Mouse (Mus musculus): ENCODE measurements around the gene Ildr1. TPM values are rescaled to one million over a fixed set of nuclear protein-coding genes. Genes with fewer than 3 reads are reported as not detected.
A peak's percentile ranks its signal among the peaks of the same experiment; 100 is the strongest.

The Ildr1 gene
- total RNA-seq, 2 experiments from 2014 or later: 0.26 TPM; not detected in 1

- ATAC-seq (ENCODE audit: poor library complexity, severe bottlenecking): no peak
These were observed 3.6 kb downstream of the Ildr1 start for GRCm38 (mm10) chr16:36697331-36697730.

GRCm38 (mm10) chr16:36700484-36700883 is 6.7 kb downstream of the Ildr1 start:
- ATAC-seq (ENCODE audit: poor library complexity, severe bottlenecking): no peak

GRCm38 (mm10) chr16:36707702-36708423 is 14.1 kb downstream of the Ildr1 start:
- ATAC-seq (ENCODE audit: poor library complexity, severe bottlenecking): no peak

GRCm38 (mm10) chr16:36708751-36709150 is 15.0 kb downstream of the Ildr1 start:
- ATAC-seq (ENCODE audit: poor library complexity, severe bottlenecking): no peak

- peak; percentile 45 for ATAC-seq (ENCODE audit: poor library complexity, severe bottlenecking)
These were observed 15.6 kb downstream of the Ildr1 start for GRCm38 (mm10) chr16:36709405-36709804.

- no peak for ATAC-seq (ENCODE audit: poor library complexity, severe bottlenecking)
These were observed 17.0 kb downstream of the Ildr1 start for GRCm38 (mm10) chr16:36710794-36711193.

GRCm38 (mm10) chr16:36711760-36712159 is 18.0 kb downstream of the Ildr1 start:
- peak; percentile 83 for ATAC-seq (ENCODE audit: poor library complexity, severe bottlenecking)

GRCm38 (mm10) chr16:36717481-36717880 is 23.7 kb downstream of the Ildr1 start:
- ATAC-seq (ENCODE audit: poor library complexity, severe bottlenecking): peak; percentile 87

DNA sequence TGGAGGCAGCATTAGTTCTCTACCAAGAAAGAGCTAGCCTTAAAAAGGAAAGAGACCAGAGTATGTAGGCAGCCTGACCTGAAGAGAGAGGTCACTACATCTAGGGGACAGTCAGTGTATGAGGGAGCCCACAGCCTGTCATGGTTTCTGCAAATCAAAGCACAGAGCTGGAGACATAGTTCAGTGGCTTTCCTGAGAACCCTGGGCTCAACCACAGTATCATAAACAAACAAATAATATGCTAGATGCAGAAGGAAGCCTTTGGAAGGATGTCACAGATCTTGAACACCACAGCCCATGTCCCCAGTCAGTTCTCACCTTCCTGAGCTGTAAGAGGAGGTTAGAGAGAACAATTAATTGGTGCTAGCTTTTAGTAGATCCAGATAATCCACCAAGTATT is 24.9 kb downstream of the Ildr1 start:
- ATAC-seq (ENCODE audit: poor library complexity, severe bottlenecking): no peak

DNA sequence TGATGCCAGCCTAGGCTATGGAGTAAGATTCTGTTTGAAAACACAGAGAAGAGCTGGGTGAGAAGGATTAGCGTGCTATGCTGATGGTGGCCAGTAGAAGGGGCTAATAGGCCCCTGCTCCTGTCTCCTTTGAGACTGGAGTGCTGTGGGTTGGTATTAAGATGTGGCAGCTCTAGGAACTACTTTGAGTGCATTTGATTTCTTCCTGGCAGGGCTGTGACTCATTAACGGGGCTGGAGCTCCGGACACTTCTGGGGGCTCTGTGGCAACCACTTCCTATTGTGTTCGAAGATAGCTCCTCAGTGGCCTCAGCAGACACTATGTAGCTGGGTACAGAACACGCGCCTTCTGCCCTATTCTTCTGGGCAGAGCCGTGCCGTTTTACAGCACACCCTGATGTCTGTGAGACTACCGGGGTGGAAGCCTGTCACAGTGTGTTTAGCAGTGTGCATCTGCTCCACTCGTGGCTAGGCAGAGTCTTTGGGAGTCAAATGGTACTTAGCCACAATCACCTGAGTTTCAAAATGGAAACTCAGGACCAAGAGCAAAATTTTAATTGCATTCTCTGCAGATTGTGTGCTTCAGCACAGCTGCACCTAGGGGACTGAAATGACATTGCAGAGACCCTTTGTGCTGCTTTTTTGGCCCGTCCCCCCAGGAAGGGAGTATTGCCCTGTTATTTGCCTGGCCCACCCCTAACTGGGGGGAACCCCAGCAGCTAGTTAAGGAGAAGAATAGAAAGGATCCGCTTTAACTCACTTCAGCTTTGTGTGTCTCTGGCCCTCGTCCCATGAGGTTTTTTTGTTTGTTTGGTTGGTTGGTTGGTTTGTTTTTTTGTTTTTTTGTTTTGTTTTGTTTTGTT is 26.6 kb downstream of the Ildr1 start:
- peak; percentile 53 for ATAC-seq (ENCODE audit: poor library complexity, severe bottlenecking)

DNA sequence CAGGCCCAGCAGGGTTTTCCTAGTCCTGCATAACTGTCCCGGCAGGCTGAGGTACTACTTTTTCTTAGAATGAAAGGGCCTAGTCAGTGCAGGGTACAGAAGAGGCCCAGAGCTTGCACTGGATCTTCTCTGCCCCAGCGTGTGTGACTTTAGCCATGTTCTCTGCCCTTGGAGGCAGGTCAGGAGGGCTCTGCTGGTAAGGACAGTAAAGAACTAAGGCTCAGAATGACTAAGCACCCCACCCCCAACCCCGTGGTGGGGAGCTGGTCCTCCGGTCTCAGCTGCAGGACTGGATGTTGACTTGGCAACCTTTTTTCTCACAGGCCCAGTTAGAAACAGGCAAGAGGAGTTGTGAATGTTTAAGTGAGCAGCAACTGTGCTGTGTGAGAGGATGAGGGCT is 29.0 kb downstream of the Ildr1 start:
- ATAC-seq (ENCODE audit: poor library complexity, severe bottlenecking): no peak

DNA sequence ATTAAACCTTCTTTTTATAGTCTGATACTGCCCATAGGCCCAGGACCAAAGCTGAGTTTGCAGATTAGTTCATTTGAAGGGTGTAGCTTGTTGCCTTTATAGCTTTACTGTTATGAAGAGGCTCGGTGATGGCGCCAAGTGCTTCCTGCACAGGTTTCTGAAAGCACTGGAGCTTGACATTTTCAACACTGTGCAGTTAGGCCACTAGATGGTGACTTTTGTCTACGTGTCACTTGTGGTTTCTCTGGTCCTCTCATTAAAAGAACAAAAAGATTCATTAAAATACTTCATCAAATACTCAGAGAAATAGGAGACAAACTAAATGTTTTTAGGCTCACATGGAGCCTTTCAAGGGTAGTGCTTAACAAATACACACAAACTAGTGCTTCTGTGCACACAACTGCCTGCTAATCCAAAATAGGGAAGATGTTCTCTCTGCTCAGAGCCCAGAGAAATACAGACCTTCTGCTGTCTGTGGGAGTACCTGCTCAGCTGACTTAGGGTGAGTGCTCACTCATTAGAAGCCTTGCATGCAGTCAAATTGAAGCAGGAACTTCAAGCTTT is 30.2 kb downstream of the Ildr1 start:
- ATAC-seq (ENCODE audit: poor library complexity, severe bottlenecking): no peak

GRCm38 (mm10) chr16:36728959-36729358 is 35.2 kb downstream of the Ildr1 start:
- peak; percentile 70 for ATAC-seq (ENCODE audit: poor library complexity, severe bottlenecking)

DNA sequence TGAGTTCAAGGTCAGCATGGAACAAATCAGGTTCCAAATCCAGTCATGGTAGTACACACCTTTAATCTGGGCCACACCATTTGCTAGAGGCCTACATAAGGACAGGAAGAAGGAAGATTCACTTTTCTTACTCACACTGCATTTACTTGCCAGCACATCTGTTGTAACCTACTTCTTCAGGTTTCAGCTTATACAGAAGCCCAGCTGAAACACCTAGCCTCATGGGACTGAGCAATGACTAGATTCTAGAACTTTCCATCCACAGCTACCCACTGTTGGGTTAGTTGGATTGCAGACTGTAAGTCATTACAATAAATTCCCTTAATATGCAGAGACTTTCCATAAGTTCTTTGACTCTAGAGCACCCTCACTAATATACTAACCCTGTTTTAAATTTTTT is 38.8 kb downstream of the Ildr1 start:
- no peak for ATAC-seq (ENCODE audit: poor library complexity, severe bottlenecking)

GRCm38 (mm10) chr16:36733827-36734226 is 40.0 kb downstream of the Ildr1 start:
- no peak for ATAC-seq (ENCODE audit: poor library complexity, severe bottlenecking)

GRCm38 (mm10) chr16:36735421-36735820 is 41.6 kb downstream of the Ildr1 start:
- ATAC-seq (ENCODE audit: poor library complexity, severe bottlenecking): no peak

GRCm38 (mm10) chr16:36739404-36739930 is 45.7 kb downstream of the Ildr1 start:
- ATAC-seq (ENCODE audit: poor library complexity, severe bottlenecking): no peak

DNA sequence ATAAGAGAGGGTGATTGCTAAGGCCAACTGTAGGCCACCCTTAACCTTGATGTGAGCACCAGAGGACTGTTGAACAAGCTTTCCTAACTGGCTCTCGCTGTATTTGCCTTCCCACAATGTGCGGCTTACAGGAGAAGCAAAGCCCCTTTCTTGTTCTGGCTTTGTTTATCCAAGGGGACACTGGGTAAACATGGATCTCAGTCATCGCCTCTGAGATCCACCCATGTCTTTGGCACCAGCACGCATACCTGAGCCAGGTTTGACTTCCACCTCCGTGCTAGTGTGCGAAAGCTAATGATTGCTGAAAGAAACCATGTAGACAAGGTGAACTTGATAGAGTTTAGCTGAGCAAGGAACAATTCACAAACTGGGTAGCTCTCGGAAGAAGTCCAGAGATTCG is 49.8 kb downstream of the Ildr1 start:
- no peak for ATAC-seq (ENCODE audit: poor library complexity, severe bottlenecking)

DNA sequence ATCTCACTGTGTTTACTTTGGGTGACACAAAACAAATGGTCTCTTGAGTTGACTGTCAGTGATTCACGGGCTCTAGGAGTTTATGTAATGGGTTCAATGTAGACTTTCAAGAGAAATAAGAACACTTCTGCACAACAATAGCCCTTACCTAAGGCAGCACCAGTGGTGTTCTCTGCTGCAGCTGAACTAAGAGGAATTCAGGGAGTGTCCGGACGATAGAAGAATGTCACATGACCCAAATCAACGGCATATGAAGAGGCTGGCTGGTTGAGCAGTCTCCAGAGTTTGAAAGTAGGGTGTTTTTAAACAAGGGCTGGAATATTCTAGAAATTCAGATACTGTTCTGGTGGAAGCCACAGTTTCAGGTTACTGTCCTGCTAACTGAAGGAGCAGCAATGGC is 53.3 kb downstream of the Ildr1 start:
- ATAC-seq (ENCODE audit: poor library complexity, severe bottlenecking): no peak

- ATAC-seq (ENCODE audit: poor library complexity, severe bottlenecking): peak; percentile 57
These were observed 54.0 kb downstream of the Ildr1 start for GRCm38 (mm10) chr16:36747767-36748166.

DNA sequence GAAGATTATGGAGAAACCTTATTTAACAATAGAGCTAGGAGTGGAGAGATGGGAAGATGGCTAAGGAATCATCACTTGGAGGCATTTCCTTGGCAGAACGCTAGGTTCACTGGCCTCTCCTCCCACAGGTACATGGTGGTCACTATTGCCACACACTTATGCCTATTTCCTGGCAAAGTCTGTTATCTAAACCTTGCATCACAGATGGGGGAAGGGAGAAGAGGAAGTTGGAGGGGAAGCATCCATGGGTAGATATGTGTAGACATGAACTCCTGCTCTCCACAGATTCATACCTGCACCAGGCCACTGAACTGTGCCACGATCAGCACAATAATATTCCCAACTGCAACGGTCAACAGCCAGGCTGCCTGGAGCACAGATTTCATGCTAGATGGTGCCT is 58.2 kb downstream of the Ildr1 start:
- peak; percentile 57 for ATAC-seq (ENCODE audit: poor library complexity, severe bottlenecking)
